Mouse (Mus musculus) kidney, postnatal 4 days (tissue): ENCODE data around the gene Mprip.
A peak's percentile ranks its signal among the peaks of the same experiment; 100 is the strongest.
"Not testable (repeated sequence)": the region's sequence is repeated elsewhere in the genome, so short reads cannot be mapped to it uniquely, and the experiment has no call there.

Experiments used
- DNase-seq, 2 experiments: peaks; one replicate each; pipeline ENCODE4 v3.0.0; 2021; ENCODE audit warnings: mixed read lengths in 2 of 2

The Mprip gene

DNA sequence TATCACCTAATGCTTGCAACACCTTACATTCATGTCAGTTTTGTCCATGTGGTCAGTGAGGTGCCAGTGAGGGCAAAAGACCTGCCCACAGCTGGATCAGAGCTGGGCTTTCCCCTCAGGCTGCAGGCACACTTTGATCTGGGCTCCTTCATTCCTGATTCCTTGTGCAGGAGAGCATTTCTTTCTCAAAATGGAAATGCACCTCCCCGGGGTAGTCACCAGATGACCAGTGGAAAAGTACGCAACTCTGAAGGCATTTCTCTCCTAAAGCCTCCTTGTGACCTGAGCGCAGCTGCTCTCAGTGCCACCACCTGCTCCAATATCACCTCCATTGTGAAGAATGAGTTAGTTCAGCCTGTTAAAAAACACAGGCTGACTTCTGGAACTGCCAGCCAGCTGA lies at the start of gene Mprip:
Mprip (plus strand) TSS at position 301 of the 400 bp plus-strand sequence.
- peak in 1 of 2 experiments; percentile 14 for DNase-seq

DNA sequence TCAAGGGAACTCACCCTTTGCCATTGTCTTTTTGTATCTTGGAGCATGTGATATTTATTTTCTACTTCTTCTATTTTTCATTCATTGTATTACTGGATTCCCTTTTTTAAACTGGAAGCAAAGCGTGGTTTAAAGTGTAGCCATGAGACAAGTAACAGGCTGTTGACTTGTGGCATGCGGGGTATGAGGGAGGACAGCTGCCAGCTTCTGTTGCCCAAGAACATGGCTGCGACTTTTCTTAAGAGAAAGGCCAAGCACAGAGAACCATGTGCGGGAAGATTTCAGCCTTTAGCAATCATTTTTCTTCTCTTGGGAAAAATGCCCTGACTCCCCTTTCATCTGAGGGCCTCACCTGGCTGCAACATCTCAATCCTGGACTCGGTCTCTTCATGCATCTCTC lies 49.5 kb upstream of the Mprip start:
- DNase-seq, result no peak

DNA sequence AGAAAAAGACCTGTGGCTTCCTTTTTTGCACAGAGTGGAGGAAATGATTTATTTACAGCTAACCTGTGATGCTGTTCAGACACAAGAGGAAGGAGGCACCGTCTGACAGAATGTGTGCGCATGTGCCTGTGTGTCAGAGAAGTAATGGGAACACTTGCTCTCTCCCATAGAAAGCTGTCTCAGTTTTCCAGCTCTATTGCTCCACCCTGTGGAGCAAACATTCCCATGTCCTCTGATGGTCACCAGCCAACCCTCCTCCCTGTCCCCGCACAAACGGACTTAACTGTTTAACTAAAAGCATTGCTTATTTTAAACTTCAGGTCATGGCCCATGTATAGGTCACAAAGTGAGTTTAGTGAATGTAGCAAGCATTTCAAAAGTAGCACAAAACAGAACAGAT lies 47.0 kb upstream of the Mprip start:
- DNase-seq, result peak; percentile 41 to 54

DNA sequence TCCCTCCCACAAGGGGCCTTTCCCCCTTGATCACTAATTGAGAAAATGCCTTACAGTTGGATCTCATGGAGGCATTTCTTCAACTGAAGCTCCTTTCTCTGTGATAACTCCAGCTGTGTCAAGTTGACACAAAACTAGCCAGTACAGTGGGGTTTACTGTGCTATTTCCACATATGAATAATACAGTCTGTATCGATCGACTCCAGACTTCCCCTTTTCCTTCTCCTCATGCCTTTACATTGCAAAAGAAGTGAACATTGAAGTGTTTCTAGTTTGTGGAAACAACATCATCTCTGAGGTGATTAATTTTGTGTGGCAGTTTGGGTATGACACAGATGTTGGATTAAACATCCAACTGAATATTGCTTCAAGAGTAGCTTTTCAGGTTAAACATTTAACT lies 44.1 kb upstream of the Mprip start:
- not testable (repeated sequence) for DNase-seq

DNA sequence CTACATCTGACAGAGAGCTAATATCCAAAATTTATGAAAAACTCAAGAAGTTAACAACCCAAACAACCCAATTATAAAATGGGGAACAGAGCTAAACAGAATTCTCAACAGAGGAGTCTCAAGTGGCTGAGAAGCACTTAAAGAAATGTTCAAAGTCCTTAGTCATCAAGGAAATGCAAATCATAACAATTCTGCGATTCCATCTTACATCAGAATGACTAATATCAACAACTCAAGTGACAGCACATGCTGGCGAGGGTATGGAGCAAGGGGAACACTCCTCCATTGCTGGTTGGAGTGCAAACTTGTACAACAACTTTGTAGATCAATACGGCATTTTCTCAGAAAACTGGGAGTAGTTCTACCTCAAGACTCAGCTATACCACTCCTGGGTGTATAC lies 38.9 kb upstream of the Mprip start:
- DNase-seq, result no peak

DNA sequence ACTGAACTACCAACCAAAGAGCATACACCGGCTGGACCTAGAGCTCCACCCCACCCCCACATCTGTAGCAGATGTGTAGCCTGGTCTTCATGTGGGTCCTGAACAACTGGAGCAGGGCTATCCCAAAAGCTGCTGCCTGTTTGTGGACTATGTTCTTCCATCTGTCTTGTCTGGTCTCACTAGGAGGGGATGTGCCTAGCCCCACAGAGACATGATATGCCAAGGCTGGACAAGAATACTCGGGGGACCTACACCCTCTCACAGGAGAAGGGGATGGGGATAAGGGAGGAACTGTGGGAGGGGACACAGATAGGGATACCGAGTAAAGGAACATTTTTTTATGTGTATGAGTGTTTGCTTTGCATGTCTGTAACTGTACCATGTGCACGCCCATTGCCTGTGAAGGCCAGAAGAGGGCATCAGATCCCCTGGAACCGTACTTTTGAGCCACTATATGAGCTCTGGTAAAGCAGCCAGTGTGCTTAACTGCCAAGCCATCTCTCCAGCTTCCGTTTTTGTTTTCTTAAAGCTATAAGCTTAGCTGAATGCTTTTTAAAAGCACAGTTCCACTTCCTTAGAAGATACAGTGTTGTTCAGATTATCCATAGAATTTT lies 37.0 kb upstream of the Mprip start:
- peak; percentile 71 to 77 for DNase-seq

DNA sequence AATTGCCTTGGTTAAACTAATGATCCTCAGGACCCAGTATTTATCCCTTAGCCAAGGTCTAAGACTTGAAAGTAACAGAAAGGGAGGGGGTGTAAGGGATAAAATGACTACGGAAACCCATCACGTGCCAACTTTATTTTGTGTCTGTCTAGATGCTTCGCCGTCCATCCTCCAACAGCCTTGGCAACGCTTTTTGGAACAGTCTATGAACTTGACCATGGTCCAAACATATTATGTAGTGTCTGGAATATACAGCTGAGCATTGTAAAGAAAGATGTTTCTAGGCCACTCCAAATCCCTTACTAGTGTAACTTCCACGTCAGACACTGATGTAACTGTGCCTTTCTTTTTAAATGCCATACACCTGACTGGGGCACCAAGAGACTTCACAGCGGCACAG lies 34.9 kb upstream of the Mprip start:
- DNase-seq, result no peak

DNA sequence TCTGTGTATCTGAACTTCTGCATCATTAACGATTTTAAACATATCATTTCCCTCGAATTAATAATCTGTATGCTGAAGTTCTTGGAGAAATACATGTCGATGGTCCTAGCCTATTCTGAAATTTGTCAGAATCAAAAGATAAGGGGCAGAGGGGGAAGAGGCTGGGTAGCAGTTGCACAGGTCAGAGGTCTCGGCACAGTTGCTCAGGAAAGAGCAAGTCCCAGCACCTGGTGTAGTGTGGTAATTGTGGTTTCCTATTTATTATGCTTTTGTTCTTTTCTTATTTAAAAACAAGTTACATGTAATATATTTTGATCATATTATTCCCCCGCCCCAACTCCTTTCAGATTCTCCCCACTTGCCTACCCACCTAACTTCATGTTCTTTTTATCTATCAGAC lies 32.9 kb upstream of the Mprip start:
- DNase-seq, result no peak

DNA sequence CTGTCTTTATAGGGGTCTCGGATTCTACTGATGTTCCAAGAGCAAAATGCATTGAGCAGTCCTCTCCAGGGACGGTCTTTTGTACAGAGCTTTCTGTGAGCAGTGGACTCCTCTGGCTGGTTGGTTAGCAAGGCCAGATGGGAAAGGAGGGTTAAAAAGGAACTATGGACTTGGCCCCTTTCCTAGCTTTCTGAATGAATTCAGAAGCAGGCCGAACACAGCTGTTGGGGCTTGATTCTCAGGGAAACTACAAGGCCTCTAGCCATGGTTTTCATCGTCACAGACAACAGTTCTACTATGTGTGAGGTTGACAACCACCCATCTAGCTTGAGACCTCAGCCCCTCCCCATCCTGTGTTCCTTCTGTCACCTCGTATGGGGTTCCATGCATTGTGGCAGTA lies 31.2 kb upstream of the Mprip start:
- DNase-seq, result peak; percentile 21 to 28

DNA sequence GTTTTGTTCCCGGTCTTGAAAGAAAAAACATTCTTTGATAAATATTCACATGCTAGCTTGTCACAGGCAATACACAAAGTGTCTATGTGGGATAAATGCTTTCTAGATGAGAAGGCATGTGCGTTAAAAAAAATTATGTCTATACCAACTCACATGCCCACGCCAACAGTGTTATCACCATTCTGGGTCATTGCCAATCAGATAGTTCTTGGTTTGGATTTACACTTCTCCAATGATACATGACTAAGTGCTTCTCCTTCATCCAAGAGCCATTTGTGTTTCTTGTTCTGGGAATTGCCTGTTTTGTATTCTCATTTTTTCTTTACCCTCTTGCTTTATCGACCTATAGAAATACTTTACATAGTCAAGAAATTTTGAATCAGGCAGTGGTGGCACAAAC lies 29.1 kb upstream of the Mprip start:
- DNase-seq, result no peak

DNA sequence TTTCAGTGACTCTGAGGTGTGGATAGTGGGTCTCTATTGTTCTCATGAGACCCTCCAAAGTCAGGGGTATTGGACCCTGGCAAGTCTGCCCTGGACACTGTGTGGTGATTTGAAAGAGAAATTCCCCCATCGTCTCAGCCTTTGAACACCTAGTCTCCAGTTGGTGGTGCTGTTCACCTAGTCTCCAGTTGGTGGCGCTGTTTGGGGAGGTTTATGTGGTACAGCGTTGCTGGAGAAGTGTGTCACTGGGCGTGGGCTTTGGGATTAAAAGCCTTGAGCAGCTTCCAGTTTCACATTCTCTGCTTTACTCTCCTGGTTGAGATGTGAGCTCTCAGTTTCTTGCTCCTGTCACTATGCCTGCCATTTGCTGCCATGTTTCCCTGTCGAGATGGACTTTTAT lies 28.1 kb upstream of the Mprip start:
- DNase-seq, result peak; percentile 72 to 77

DNA sequence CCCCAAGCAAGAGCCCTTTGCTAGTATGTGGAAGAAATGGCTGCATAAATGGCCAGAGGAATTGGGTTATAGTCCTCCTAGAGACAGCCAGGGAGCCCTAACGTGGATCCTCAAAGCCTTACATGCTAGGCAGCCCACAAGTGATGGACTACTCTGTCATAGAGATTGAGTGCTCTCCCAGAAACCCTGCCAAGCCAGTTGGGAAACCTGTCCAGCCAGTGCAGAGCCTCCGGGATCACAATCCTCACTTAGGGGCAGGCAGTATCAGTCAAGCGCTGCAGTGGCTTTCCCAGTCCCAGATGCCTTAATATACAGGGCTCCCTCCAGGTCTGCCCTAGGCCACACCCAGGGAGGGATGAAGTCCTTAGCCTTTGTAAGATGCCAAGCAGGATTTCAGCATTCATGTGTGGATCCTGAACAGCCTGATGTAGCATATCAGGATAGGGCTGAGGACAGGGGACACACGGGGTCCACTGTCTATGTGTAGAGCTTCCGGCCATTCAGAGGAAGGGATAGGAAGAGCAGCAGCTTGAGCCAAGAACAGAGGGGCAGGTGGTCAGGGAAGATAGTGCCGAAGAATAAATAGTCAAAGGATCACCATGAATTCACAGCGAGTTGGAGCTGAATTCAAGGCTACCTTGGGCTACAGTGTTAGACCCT lies 27.0 kb upstream of the Mprip start:
- DNase-seq, result no peak

DNA sequence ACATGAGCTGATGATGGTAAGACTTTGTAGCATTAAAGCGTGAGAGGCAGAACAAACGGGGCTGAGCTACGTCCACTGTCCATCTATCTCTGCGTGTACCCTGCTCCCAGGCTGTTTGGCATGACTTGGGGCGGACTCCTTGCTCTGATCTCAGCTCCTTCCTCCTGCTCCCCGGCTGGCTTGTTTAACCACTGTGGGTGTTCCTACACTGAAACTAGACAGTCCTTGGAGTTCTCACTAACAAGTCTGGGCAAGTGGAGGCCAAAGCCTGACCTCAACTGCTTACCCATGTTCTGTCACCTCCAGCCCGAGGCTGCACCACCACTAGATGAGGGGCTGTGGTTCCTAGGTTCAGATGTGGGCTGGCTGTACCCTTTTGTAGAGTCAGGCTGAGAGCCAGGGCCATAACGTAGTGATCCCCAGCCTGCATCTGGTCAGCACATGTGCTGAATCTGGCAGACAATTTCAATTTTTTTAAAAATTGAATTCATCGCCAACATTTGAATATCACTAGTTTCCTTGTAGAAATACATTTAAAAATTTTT lies 25.8 kb upstream of the Mprip start:
- DNase-seq, result no peak

DNA sequence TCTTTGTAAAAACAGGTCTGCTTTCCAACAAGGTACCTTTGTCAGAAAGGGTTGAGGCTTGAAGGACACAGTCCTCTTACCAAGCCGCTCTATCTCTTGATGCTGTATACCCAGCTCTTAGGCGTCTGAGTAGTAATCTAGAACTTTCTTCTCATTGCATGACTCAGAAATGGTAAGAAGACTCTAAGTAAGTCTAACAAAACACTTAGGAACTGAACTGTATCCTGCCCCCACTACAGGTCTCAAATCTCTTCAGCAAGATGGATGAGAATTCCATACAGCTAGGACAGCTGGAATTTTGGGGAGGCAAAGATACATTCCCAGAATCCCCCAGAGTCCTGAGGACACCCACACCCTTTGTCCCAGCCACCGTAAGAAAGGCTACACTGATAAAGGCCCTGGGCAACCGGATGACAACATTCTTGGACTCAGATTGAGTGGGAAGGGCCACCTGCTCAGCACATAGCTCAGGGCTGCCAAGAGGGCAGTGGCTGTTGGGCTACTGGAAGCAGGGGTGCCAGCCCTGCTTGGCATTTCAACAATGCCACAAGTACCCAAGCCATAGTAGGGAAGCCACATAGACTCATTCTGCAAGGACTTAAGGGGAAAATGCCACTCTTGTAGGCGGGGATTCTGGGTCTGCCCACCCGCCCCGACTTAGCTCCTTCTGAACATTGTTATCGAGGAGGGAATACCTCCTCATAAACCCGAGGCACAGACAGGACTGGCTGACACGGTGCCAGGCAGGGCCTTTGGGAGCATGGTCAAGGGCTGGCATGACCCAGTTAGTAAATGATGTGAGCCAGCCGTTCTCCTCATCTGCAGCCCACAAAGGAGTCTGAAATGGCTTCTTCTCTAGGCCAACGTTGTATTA lies 25.0 kb upstream of the Mprip start:
- DNase-seq, result no peak

DNA sequence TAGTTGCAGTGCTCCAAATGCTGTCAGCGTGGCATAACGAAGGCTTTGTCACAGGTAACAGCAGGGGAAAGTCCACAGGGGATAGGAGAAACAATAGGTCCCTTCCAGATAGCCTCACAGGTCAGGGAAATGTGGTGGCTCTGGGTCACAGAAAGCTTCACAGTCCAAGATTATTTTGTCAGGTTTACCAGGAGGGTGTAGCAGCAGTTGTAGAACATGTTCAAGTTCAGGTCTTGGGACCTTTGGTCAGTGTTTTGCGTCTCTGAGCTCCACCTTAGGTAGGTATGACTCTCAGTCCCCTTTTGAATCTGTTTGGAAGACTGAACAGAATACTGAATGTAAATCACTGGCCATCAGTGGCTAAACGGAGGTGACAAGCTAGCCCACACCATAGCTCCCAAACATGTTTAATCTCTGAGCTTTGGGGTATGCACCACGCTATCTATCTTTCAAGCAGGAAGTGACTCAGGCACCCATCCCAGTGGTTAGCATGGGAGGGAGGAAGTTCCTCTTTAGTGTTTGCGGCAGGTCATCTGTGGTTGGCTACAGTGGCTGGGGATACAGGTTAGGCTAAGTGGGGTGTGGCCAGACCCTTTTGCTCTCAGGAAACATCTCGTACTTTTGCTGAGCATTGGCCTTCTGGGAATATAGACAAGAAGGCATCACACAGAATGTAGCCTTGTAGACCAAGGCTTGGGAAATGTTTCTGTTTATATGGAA lies 24.2 kb upstream of the Mprip start:
- no peak for DNase-seq

DNA sequence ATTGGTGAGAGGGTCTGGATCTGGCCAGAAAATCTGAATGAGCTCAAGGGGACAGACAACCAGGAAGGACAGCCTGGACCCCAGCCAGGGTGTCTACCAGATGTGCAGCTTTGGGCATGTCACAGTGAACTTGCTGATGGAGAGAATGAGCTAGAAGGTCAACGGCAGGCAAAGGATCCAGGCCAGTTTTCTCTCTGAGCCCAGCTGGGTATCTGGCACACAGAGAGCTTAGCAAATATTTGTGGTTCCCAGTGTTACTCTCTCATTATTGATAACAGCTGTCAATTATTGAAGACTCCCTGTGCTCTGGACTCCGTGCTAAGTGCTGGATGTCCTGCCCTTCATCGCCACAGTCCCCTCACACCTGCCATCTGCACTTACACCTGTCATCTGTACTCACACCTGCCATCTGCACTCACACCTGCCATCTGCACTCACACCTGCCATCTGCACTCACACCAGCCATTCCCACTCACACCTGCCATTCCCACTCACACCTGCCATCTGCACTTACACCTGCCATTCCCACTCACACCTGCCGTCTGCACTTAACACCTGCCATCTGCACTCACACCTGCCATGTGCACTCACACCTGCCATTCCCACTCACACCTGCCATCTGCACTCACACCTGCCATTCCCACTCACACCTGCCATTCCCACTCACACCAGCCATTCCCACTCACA lies 21.0 kb upstream of the Mprip start:
- DNase-seq, result no peak

DNA sequence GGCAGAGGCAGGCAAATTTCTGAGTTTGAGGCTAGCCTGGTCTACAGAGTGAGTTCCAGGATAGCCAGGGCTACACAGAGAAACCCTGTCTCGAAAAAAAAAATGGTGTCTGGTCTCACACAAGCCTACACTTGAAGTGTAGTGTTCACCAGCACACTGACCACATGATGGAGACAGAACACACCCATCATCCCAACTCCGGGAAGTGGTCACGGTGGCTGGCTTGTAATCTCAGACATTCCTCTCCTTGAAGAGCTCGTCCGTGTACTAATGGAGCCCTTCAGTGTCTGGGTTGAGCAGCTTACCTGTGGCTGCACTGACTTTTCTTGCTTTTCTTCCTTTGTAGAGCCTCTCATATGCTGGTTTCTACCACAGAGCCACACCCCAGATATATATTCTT lies 19.9 kb upstream of the Mprip start:
- peak in 1 of 2 experiments; percentile 21 for DNase-seq

DNA sequence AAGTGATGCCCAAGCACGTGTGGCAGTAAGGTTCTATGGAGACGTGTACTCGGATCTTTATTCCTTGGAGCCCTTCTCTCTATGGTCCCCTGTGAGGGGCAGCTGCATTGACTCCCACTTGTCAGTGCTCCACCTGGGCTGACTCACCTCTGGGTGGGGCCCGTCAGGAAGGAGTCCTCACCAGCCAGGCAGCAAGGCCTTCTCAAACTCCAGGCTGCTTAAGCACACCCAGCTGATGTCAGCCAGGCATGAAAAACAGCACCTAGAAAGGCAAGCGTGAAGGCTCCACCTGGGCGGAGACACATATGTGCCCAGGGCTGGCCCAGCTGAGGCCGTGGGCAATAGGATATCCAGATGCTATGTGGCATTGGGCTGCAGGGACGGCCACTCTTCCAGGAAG lies 18.7 kb upstream of the Mprip start:
- no peak for DNase-seq

DNA sequence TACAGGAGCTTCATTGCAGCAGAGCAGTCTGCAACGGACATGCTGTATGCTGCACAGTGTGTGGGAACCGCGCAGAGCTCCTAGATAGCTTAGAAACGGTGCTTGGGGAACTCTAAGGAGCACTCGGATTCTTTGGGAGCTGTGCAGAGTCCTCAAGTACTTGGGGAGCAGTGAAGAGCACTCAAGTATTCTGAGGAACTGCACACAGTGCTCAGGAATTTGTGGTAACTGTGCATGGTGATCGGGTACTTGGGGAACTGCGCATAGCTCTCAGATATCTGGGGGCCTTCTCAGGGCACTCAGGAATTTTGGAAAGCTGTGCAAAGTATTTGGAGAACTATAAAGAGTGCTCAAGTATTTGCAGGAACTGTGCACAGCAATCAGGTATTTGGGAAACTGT lies 16.1 kb upstream of the Mprip start:
- no peak for DNase-seq

DNA sequence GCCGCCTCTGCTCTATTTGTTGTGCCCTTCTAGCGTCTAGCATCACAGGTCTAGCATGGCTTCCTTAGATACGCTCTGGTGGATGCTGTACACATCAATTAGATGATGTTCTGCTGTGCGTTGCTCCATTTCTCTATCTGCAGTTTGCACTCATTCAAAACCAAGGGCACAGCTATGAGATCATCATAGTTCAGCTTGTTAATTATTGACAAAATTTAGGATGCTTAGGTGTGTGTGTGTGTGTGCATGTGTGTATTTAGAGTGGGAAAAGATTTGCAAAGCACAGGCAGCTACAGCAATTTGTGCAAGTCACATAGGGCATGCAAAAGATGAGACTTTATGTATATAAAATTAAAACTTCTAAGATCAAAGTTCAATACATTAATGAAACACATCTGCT lies 12.0 kb upstream of the Mprip start:
- no peak for DNase-seq

DNA sequence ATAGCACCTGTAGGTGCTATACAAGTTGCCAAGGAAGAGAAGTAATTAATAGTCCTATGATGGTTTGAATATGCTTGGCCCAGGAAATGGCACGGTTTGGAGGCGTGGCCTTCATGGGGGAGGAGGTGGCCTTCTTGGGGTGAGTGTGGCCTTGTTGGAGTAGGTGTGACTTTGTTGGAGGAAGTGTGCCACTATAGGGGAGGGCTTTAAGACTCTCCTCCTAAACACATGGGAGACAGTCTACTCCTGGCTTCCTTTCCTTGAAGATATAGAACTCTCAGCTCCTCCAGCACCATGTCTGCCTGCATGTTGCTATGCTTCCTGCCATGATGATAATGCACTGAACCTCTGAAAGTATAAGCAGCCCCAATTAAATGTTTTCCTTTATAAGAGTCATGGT lies 8.1 kb upstream of the Mprip start:
- no peak for DNase-seq

DNA sequence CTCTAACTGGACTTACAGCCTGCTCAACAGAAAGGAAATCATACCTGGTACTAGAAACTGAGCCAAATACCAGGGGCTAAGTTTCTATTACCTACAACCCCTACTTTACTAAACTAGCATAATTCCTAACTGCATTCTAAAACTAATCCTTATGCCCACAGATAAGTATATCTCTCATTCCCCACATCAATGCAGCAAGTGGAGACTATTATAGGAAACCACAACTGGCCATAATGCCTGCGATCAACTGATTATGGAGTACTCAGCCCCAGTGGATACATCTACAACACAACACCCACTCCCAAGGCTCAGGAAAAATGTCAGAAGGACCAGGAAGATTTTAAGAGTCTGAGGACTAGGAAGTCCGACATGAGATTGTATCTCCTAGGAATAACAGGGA lies 7.6 kb upstream of the Mprip start:
- no peak for DNase-seq
